Mouse (Mus musculus) adrenal gland, postnatal 4 days (tissue): ENCODE results near the gene Stk11ip. TPM values are rescaled to one million over a fixed set of nuclear protein-coding genes. Genes with fewer than 3 reads are reported as not detected.

Experiments used
- DNase-seq, 2 experiments: peaks; one replicate each; pipeline ENCODE4 v3.0.0; 2021 to 2022; ENCODE audit warnings: low spot score in 2 of 2, mixed read lengths in 2 of 2
- total RNA-seq, 2 experiments: library from RNA; stranded (reverse); gene quantifications; 2 replicates each; pipeline ENCODE4 v1.2.3; 2021

Gene Stk11ip
- total RNA-seq, 2 experiments from 2014 or later = 38.1 to 38.4 TPM

- no peak for DNase-seq
Measured at GRCm38 (mm10) chr1:75502945-75503650, 18.2 kb upstream of the Stk11ip start.

- DNase-seq = no peak
Measured at GRCm38 (mm10) chr1:75503651-75503980, 17.7 kb upstream of the Stk11ip start.

- DNase-seq = no peak
Measured at GRCm38 (mm10) chr1:75504256-75505045, 16.9 kb upstream of the Stk11ip start.

GRCm38 (mm10) chr1:75505159-75505955, 16.0 kb upstream of the Stk11ip start:
- peak; percentile 50 to 63 for DNase-seq

- DNase-seq = peak; percentile 49 to 64
Measured at GRCm38 (mm10) chr1:75505956-75506831, 15.1 kb upstream of the Stk11ip start, which contains the start of gene Obsl1. TSS of gene Obsl1 (minus strand) at chr1:75506452.

GRCm38 (mm10) chr1:75507006-75507405, 14.3 kb upstream of the Stk11ip start, which contains the start of gene Inha:
TSS of gene Inha (plus strand) at chr1:75507077.
- no peak for DNase-seq

GRCm38 (mm10) chr1:75509586-75509985, 11.7 kb upstream of the Stk11ip start:
- no peak for DNase-seq

- DNase-seq = no peak
Measured at GRCm38 (mm10) chr1:75510154-75510553, 11.2 kb upstream of the Stk11ip start.

- DNase-seq = no peak
Measured at GRCm38 (mm10) chr1:75511437-75512210, 9.7 kb upstream of the Stk11ip start.

GRCm38 (mm10) chr1:75512550-75512949, 8.8 kb upstream of the Stk11ip start:
- no peak for DNase-seq

- no peak for DNase-seq
Measured at GRCm38 (mm10) chr1:75516703-75517380, 4.5 kb upstream of the Stk11ip start.

GRCm38 (mm10) chr1:75517984-75518383, 3.3 kb upstream of the Stk11ip start:
- DNase-seq = no peak

GRCm38 (mm10) chr1:75518427-75518826, 2.9 kb upstream of the Stk11ip start:
- no peak for DNase-seq

- no peak for DNase-seq
Measured at GRCm38 (mm10) chr1:75519576-75519975, 1.8 kb upstream of the Stk11ip start.

GRCm38 (mm10) chr1:75524679-75525078, 3.4 kb downstream of the Stk11ip start:
- DNase-seq = no peak

GRCm38 (mm10) chr1:75530546-75530945, 9.2 kb downstream of the Stk11ip start:
- no peak for DNase-seq

- DNase-seq = no peak
Measured at GRCm38 (mm10) chr1:75532280-75533172, 11.2 kb downstream of the Stk11ip start.
